Mouse (Mus musculus): ENCODE results near the gene Ptms.

Gene Ptms

GRCm38 (mm10) chr6:124930231-124930630 is 10.3 kb upstream of the Ptms start:
- no peak for DNase-seq (ENCODE audit: low read depth, low spot score)

GRCm38 (mm10) chr6:124925941-124926340 is 6.0 kb upstream of the Ptms start:
- DNase-seq (ENCODE audit: low read depth, low spot score) = no peak

DNA sequence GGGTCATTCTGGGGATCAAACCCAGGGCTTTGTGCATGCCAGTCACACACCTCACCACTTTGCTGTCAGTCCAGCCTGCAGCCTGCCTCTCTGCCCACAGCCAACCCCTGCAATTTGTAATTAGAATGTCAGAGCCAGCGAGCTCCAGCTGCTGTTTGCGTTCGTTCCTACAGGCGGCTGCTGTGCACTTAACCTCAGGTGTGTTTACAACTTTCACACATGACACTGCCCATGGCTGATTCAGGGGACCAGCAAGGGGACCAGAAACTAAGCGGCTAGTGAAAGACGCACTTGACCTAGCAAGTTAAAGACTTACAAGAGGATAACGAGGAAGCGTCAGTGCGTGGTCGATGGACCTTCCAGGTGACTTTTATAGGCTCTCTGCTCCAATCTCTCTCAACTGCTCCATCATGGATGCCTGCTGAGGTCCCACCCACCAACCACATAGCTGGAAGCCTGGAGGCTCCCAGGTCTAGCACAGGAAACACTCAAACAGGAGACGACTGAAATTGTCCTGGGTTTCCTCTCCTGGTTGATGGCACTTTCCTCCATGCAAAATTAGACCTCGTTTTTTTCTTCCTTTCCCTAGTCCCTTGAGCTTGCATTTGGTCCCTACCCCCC is 5.4 kb upstream of the Ptms start:
- DNase-seq (ENCODE audit: low read depth, low spot score) = no peak

GRCm38 (mm10) chr6:124921539-124921938 is 1.6 kb upstream of the Ptms start:
- no peak for DNase-seq (ENCODE audit: low read depth, low spot score)

GRCm38 (mm10) chr6:124920318-124921085 is 599 bp upstream of the Ptms start:
- DNase-seq (ENCODE audit: low read depth, low spot score) = no peak

GRCm38 (mm10) chr6:124918890-124919627 is 844 bp downstream of the Ptms start:
- peak; percentile 12 for DNase-seq (ENCODE audit: low read depth, low spot score)

- no peak for DNase-seq (ENCODE audit: low read depth, low spot score)
Measured at GRCm38 (mm10) chr6:124918331-124918690, 1.6 kb downstream of the Ptms start.

DNA sequence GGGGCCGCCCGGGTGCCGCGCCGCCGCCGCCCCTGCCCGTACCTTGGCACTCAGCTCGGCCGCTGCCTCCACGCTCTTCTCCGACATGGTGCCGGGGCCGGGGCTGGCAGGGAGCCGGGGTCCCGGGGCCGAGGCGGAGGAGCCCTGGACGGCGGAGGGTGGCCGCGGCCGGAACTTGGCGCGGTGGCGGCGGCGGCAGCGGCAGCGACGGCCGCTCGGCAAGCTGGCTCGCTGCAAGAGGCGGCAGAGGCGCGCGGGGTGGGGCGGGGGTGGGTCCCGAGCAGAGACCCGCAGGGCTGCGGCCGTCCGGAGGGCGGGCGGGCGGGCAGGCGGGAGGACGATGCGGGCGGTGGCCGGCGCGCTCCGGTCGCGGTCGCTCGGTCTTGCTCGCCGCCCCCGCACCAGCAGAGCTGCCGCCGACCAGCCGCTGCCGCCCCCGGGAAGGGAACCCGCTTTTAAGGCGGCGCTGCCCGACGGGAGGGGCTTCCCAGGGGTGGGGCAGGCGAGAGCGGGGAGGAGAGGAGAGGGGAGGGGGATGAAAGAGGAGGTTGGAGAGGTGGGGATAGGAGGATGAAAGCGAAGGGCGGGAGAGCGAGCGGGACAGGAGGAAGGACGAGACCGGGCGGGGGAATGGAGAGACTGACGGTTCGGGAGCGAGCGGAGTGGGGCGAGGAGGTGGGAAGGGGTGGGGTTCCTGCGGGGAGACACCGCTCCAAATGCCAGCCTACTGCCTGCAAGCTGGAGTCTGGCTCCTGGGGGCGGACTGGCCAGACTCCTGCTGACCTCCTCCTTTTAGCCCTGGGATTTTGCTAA is 2.2 kb downstream of the Ptms start:
- DNase-seq (ENCODE audit: low read depth, low spot score) = peak; percentile 77

DNA sequence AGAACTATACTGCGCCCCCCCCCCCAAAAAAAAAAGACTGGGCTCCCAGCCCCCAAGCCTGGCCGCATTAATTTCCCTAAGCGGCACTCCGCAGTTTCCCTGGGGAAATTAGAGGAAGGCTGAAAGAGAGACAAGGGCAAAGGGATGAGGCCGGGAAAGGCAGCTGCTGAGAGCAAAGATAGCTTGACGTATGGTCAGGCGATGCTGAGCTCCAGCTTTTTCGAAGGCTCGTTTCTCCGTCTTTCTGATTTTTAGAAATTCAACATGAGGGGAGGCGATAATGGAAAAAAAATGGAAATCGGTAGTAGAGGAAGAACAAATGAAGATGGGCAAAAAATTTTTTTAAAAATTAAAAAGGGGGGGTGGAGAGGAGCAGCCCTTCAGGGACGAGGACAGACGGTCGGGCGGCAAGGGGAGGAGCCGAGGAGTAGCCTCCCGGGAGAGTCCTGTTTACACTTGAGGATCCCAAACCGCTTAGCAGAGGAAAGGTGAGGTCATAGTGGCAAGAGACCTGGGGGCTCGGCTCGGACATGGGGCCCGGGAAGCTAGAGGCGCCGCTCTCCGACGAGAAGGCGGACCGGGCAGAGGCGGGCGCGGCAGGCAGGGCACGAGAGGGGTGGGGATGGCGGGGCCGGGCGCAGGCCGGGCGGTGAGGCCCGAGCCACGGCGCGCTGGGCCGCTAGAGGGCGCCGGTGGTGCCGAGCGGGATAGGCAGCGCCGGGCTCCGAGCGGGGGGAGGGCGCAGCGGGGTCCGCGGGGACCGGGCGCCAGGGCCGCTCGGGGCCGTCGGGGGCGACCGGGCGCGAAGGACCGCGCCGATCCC is 3.0 kb downstream of the Ptms start:
- peak; percentile 86 for DNase-seq (ENCODE audit: low read depth, low spot score)

GRCm38 (mm10) chr6:124915942-124916694 is 3.8 kb downstream of the Ptms start:
- DNase-seq (ENCODE audit: low read depth, low spot score) = peak; percentile 62

DNA sequence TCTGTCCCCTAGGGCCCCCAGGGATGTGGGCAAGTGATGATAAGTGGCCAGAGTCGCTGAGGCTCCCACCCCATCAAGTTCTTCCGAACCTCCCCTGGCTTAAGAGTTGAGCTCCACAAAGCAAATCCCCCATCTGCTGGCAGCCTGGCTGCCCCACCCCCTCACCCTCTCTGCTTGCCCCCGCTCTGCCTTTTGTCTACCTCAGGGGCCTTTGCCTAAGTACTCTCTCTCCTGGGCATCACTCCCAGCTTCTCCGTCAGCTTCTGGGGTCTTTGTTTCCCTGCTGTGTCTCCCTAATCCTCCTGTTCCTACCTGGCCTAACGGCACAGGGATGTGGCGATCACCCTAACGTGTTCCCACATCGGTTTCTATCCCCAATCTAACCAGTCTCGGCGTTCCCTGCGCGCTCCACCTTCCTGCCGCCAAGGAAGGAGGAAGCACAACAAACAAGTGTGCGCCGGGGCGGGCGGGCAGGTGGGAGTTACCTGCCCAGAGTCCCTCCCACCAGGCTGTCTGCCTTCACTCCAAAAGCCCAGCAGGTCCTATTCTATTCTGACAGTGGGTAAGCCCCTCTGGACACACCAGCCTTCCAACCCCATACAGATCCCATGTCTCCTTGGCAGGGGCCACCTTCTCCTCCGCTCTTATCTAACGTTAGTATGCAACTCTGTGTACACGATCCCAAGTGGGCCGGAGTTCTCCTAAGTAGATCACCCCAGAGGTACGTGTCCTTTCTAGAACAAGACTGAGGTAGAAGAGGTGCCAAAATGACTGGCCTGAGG is 4.6 kb downstream of the Ptms start:
- no peak for DNase-seq (ENCODE audit: low read depth, low spot score)

- DNase-seq (ENCODE audit: low read depth, low spot score) = no peak
Measured at GRCm38 (mm10) chr6:124914511-124914910, 5.4 kb downstream of the Ptms start.

DNA sequence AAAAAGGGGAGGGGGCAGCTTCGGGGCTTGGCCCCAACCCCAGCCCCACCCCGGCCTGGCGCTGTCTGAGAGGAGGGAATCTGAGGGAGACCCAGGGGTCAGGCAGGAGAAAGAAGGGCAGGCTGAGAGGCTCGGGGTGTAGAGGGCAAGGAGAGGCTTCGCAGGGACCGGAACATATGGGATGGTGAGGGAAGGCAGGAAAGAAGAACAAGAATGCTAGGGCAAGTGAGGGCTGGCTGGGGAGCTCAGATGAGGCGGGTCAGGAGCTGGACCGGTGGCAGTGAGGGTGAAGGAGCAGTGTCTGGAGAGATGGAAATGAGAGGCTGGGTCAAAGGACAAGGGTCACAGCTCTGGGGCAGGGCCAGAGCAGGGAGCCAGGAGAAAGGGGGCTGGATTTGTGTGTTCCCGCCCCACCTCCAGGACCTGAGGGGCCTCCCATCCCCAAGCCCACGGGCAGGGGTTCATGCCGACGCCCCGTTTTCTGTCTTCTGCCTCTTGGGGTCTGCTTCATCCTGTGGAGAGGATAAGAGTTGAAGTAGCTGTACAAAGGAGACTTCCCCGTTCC is 6.1 kb downstream of the Ptms start:
- no peak for DNase-seq (ENCODE audit: low read depth, low spot score)

DNA sequence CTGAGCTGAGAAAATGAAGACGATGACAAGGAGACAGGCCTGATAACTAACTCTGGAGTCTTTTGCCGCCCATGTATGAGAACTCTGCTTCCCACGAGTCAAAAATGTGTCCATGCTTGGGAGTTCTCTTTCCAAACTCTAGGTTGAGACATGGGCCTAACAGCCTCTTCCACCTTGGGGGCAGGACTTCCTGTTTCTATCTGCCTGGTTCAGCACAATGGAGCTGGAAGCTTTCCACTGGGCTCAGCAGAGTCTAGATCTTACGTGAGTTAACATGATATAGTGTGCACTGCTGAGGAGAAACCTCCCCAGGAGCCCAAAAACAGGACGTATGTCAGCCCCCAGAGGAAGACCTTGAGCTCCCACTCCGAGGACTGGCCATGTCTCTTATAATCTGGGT is 6.7 kb downstream of the Ptms start:
- DNase-seq (ENCODE audit: low read depth, low spot score) = peak; percentile 12

GRCm38 (mm10) chr6:124911533-124912218 is 8.2 kb downstream of the Ptms start, which contains the start of gene Lag3:
Gene Lag3 (minus strand): TSS chr6:124911705.
- DNase-seq (ENCODE audit: low read depth, low spot score) = peak; percentile 81

GRCm38 (mm10) chr6:124910032-124910431 is 9.9 kb downstream of the Ptms start:
- peak; percentile 50 for DNase-seq (ENCODE audit: low read depth, low spot score)

DNA sequence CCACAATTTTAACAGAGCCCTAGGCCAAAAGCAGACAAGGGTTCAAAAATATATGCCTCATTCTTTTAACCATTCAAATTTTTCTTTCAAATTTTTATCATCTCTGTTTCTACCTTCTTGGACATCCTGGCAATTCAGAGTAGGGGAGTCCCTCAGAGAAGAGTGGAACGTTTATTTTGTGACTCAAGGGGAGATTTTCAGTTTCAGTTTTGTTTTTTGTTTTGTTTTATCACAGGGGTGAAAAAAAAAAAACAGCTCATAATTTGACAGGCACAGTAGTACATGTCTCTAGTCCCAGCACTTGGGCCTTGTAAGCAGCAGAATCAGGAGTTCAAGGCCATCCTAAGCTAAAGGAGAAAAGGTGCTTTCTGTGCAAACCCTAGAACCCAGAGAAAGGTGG is 12.1 kb downstream of the Ptms start:
- DNase-seq (ENCODE audit: low read depth, low spot score) = peak; percentile 73

Measured in CD4-positive helper T cell, adult 2 months (primary cell).